Comparison of ENCODE assay signal across 8 mouse cellular contexts in genomic region chr11:87427273-87428050, GRCm38 (mm10). TPM values are rescaled to one million over a fixed set of nuclear protein-coding genes. Genes with fewer than 3 reads are reported as not detected.
DNase-seq lines count a peak whose midpoint lies in the region; ATAC-seq lines count a peak whose summit lies in the region.

No protein-coding gene starts in this region.

- peaks cover 14% of the 10 kb centered on the region; the same call in 1 of the 2 replicates for H3K4me1 ChIP-seq in lung, embryonic 15.5 days

- no peak overlapping the region for H3K4me2 ChIP-seq in lung, embryonic 15.5 days

- no peak overlapping the region for H3K4me3 ChIP-seq in lung, embryonic 15.5 days

- no peaks in the 10 kb centered on the region for H3K9me3 ChIP-seq in lung, embryonic 15.5 days

- ATAC-seq in lung, embryonic 15.5 days (ENCODE audit: borderline replicate concordance, extremely low read depth, low FRiP score, low TSS enrichment), result no peak
- ATAC-seq in neutrophil, adult 5-6 weeks (ENCODE audit: extremely low read depth, insufficient number of reproducible peaks, low FRiP score, poor library complexity, severe bottlenecking), result peak; percentile 23; the same call in 1 of the 2 replicates

- H3K9ac ChIP-seq in lung, embryonic 15.5 days, result no peak overlapping the region

- 49% methylated on average over 1 of the region's 1 CpGs for WGBS in lung, embryonic 15.5 days

- no peaks in the 10 kb centered on the region for H3K27me3 ChIP-seq in lung, embryonic 15.5 days

- peak; percentile 46 for DNase-seq in cerebellum, adult 9-10 months
- no peak for DNase-seq in cerebellum, postnatal 4 days (ENCODE audit: low spot score in 2 of 2)
- DNase-seq in lung, adult 18-20 months, result no peak
- peak; percentile 75 for DNase-seq in induced T-regulatory cell, adult 2 months (ENCODE audit: low read depth)
- DNase-seq in layer of hippocampus, adult 8-10 months (ENCODE audit: low spot score in 2 of 2), result no peak
- no peak for DNase-seq in adrenal gland, postnatal 36 days

- peak overlapping the region; percentile 76 for H3K27ac ChIP-seq in lung, embryonic 15.5 days

- no peaks in the 10 kb centered on the region for H3K36me3 ChIP-seq in lung, embryonic 15.5 days

RNA-seq across cellular contexts. Expression of gene Tex14, which starts 22.6 kb away (rescaled TPM):
- 0.46 and 0.54 TPM in 2 replicates for polyA plus RNA-seq in lung, embryonic 15.5 days (2015; fragmentation: Nextera tagmentation; extraction: Ambion mirVana)
- 2.2 and 4.8 TPM in 2 replicates for total RNA-seq in neutrophil, adult 5-6 weeks (2017)
- total RNA-seq in layer of hippocampus, adult 8-10 months (2022), result 1 to 10 TPM in 1 of 4 experiments, under 1 TPM in 3; 0.08 to 1.2 (median 0.53) TPM
- under 1 TPM; 0.36 to 0.95 TPM for total RNA-seq in adrenal gland, postnatal 36 days (2021)

RNA-seq across cellular contexts. Expression of gene Rad51c, which starts 22.7 kb away (rescaled TPM):
- polyA plus RNA-seq in lung, embryonic 15.5 days (2015; fragmentation: Nextera tagmentation; extraction: Ambion mirVana), result 9.0 and 11.3 TPM in 2 replicates
- 4.2 and 9.9 TPM in 2 replicates for total RNA-seq in neutrophil, adult 5-6 weeks (2017)
- 1 to 10 TPM; 3.0 to 6.7 (median 3.6) TPM for total RNA-seq in layer of hippocampus, adult 8-10 months (2022)
- total RNA-seq in adrenal gland, postnatal 36 days (2021), result 1 to 10 TPM; 2.0 to 3.1 TPM

Comparison
In these comparisons a context has a peak if more than half of its experiments do, and no peak if none do; other contexts are left out.
1. DNase-seq: peak in cerebellum, adult 9-10 months (single experiment) and induced T-regulatory cell, adult 2 months (single experiment); none in cerebellum, postnatal 4 days (0 of 2), lung, adult 18-20 months (0 of 2), layer of hippocampus, adult 8-10 months (0 of 2) and adrenal gland, postnatal 36 days (0 of 2).